Mouse (Mus musculus) liver, postnatal 0 days (tissue): ENCODE results near the gene Amn.

ENCODE experiments used
- CTCF ChIP-seq: sonication (generic); IDR thresholded peaks from 2 replicates; pipeline ENCODE4 v1.5.1; 2016; ENCODE audit warnings: antibody characterized with exemption, low read depth
- EP300 ChIP-seq: IDR thresholded peaks from 2 replicates; pipeline ENCODE4 v1.6.1; 2016; ENCODE audit warnings: antibody characterized with exemption, low read depth, mild to moderate bottlenecking

DNA sequence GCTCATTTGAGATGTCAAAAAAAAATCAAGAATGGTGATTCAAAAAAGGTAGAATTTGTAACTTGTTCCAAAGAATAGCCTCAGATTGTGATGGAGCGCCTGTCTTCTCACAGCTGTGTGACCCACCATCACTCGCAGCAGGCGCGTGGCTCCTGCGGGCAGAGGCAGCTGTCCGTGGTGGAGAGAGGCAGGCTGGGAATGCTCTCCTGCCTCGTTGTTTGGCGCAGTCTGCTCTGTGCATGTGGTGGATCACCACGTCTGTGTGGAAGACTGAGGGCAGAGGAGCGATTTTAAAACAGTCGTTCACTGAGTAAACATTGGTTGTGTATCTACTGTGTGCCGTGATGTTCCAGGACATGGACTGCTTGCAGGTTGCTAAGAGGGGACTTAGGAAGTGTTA, 27.2 kb upstream of the Amn start:
- TF ChIP-seq CTCF (no peak), EP300 (no peak)
